Mouse (Mus musculus): ENCODE results near the gene Zfp287. TPM values are rescaled to one million over a fixed set of nuclear protein-coding genes. Genes with fewer than 3 reads are reported as not detected.

Gene Zfp287
- polyA plus RNA-seq (2012; rRNA removed): 1.1 TPM in 2 replicates

GRCm38 (mm10) chr11:62731311-62732021 is at the start of gene Zfp287:
Gene Zfp287 (minus strand): TSS chr11:62731905.

GRCm38 (mm10) chr11:62752780-62753179 is 21.1 kb upstream of the Zfp287 start, which contains the start of gene Gm10428:
Gene Gm10428 (plus strand): TSS chr11:62753100.

Other genes starting within 250 kb of the Zfp287 start
- gene Cenpv, start 192.6 kb downstream of the Zfp287 start, polyA plus RNA-seq (2012; rRNA removed): 58.8 and 69.0 TPM in 2 replicates
- gene Ubb, start 180.7 kb downstream of the Zfp287 start, polyA plus RNA-seq (2012; rRNA removed): 1,534 and 1,760 TPM in 2 replicates
- gene Trpv2, start 157.4 kb downstream of the Zfp287 start, polyA plus RNA-seq (2012; rRNA removed): 13.2 and 13.5 TPM in 2 replicates
- 79.2 and 88.3 TPM in 2 replicates for gene Lrrc75a, start 83.4 kb downstream of the Zfp287 start, polyA plus RNA-seq (2012; rRNA removed)
- 56.6 and 56.8 TPM in 2 replicates for gene Mmgt2, start 83.2 kb downstream of the Zfp287 start, polyA plus RNA-seq (2012; rRNA removed)
- not detected in 2 replicates for gene Gm10428, start 21.2 kb upstream of the Zfp287 start, polyA plus RNA-seq (2012; rRNA removed)
- gene Zfp286, start 57.6 kb upstream of the Zfp287 start, polyA plus RNA-seq (2012; rRNA removed): 0.42 and 0.62 TPM in 2 replicates
- gene Trim16, start 88.3 kb upstream of the Zfp287 start, polyA plus RNA-seq (2012; rRNA removed): 32.8 and 44.0 TPM in 2 replicates
- 0.50 and 1.4 TPM in 2 replicates for gene Fbxw10, start 115.2 kb upstream of the Zfp287 start, polyA plus RNA-seq (2012; rRNA removed)
- gene Tvp23b, start 147.6 kb upstream of the Zfp287 start, polyA plus RNA-seq (2012; rRNA removed): 15.7 and 16.6 TPM in 2 replicates
- not detected in 2 replicates for gene Cdrt4, start 219.3 kb upstream of the Zfp287 start, polyA plus RNA-seq (2012; rRNA removed)